Mouse (Mus musculus) liver, postnatal 0 days (tissue): ENCODE results near the gene Vgf. TPM values are rescaled to one million over a fixed set of nuclear protein-coding genes. Genes with fewer than 3 reads are reported as not detected.

Experiments used
- ATAC-seq: fragments of 200-750 bp; cut with Nextera tagmentation; 2 replicates; pipeline ENCODE4 v1.8.0; 2017; ENCODE audit warnings: mild to moderate bottlenecking, moderate library complexity
- DNase-seq: peaks from one replicate; pipeline ENCODE4 v3.0.0-alpha.2; 2016
- H3K27ac ChIP-seq: fragments of 300-500 bp; sonication (generic); 2 replicates; pipeline ENCODE4 v1.5.1; 2014; ENCODE audit warnings: antibody characterized with exemption, moderate library complexity, mild to moderate bottlenecking, low read depth
- H3K27me3 ChIP-seq: fragments of 300-500 bp; sonication (generic); 2 replicates; pipeline ENCODE4 v1.6.1; 2014; ENCODE audit warnings: low read length, control low read depth, mixed read lengths; ENCODE audit not compliant: insufficient read depth
- H3K36me3 ChIP-seq: fragments of 300-500 bp; sonication (generic); replicated peaks from 2 replicates; pipeline ENCODE4 v1.6.1; 2014; ENCODE audit warnings: mild to moderate bottlenecking, control low read depth, low read length, moderate library complexity, mixed read lengths; ENCODE audit not compliant: insufficient read depth
- H3K4me1 ChIP-seq: fragments of 300-500 bp; sonication (generic); 2 replicates; pipeline ENCODE4 v1.6.1; 2014; ENCODE audit warnings: antibody characterized with exemption, mild to moderate bottlenecking, control low read depth; ENCODE audit not compliant: insufficient read depth
- H3K4me2 ChIP-seq: fragments of 300-500 bp; sonication (generic); 2 replicates; pipeline ENCODE4 v1.6.1; 2014; ENCODE audit warnings: low read depth, mild to moderate bottlenecking, low read length, moderate library complexity, mixed read lengths
- H3K4me3 ChIP-seq: fragments of 300-500 bp; sonication (generic); 2 replicates; pipeline ENCODE4 v1.5.1; 2014; ENCODE audit warnings: low read depth, low read length
- H3K9ac ChIP-seq: fragments of 300-500 bp; sonication (generic); replicated peaks from 2 replicates; pipeline ENCODE4 v1.6.1; 2014; ENCODE audit warnings: mild to moderate bottlenecking, moderate library complexity
- H3K9me3 ChIP-seq: fragments of 300-500 bp; sonication (generic); 2 replicates; pipeline ENCODE4 v1.6.1; 2016; ENCODE audit warnings: mild to moderate bottlenecking, control low read depth, low read length, mixed read lengths
- CTCF ChIP-seq: sonication (generic); IDR thresholded peaks from 2 replicates; pipeline ENCODE4 v1.5.1; 2016; ENCODE audit warnings: antibody characterized with exemption, low read depth
- EP300 ChIP-seq: IDR thresholded peaks from 2 replicates; pipeline ENCODE4 v1.6.1; 2016; ENCODE audit warnings: antibody characterized with exemption, low read depth, mild to moderate bottlenecking
- WGBS: fragments of 180-500 bp; shearing (Covaris S2); extraction: QIAGEN DNeasy Blood & Tissue Kit; methylation state at CpG from one replicate; pipeline ENCODE4 v1.1.7; 2014; ENCODE audit not compliant: insufficient replicate concordance; 5-methylcytosine and 5-hydroxymethylcytosine counted together
- polyA plus RNA-seq: library from polyadenylated mRNA; unstranded; fragments of >200 nt; fragmentation: Nextera tagmentation; extraction: Ambion mirVana; gene quantifications from 2 replicates; pipeline ENCODE4 v1.2.1, GENCODE M21; 2015

The Vgf gene
- polyA plus RNA-seq, 1 experiment from 2014 or later: not detected

- no peak for ATAC-seq
- DNase-seq: no peak
These were observed 25.6 kb upstream of the Vgf start for GRCm38 (mm10) chr5:137000612-137001011.

GRCm38 (mm10) chr5:137007276-137007675 lies 18.9 kb upstream of the Vgf start:
- no peaks in the 10 kb centered on the region for H3K4me1 ChIP-seq
- no peaks in the 10 kb centered on the region for H3K36me3 ChIP-seq
- no peak overlapping the region for H3K4me3 ChIP-seq
- ATAC-seq (no peak), DNase-seq (no peak)
- WGBS: 41% methylated on average over 8 of the region's 8 CpGs
- no peak overlapping the region for H3K9ac ChIP-seq
- 0 out of 2 replicates have a peak, but pooled peaks cover 3% of the 10 kb centered on the region for H3K27me3 ChIP-seq
- no peak overlapping the region for H3K27ac ChIP-seq
- TF ChIP-seq EP300: no peak
- TF ChIP-seq CTCF: no peak
- no peaks in the 10 kb centered on the region for H3K9me3 ChIP-seq
- H3K4me2 ChIP-seq: no peak overlapping the region

More at GRCm38 (mm10) chr5:137000612-137001011, 25.6 kb upstream of the Vgf start:
- no peaks in the 10 kb centered on the region for H3K9me3 ChIP-seq
- H3K9ac ChIP-seq: no peak overlapping the region
- TF ChIP-seq CTCF (no peak), EP300 (no peak)
- no peaks in the 10 kb centered on the region for H3K27me3 ChIP-seq
- no peak overlapping the region for H3K4me3 ChIP-seq
- no peaks in the 10 kb centered on the region for H3K4me1 ChIP-seq
- no peaks in the 10 kb centered on the region for H3K36me3 ChIP-seq
- H3K27ac ChIP-seq: no peak overlapping the region
- H3K4me2 ChIP-seq: no peak overlapping the region
- WGBS: 82% methylated on average over 2 of the region's 2 CpGs

- 30% methylated on average over 3 of the region's 3 CpGs for WGBS
- DNase-seq (peak; percentile 52), ATAC-seq (no peak)
- Histone ChIP-seq H3K27ac (no peak overlapping the region), H3K9me3 (no peaks in the 10 kb centered on the region), H3K27me3 (0 out of 2 replicates have a peak, but pooled peaks cover 3% of the 10 kb centered on the region), H3K4me2 (no peak overlapping the region), H3K4me1 (no peaks in the 10 kb centered on the region), H3K36me3 (no peaks in the 10 kb centered on the region), H3K4me3 (no peak overlapping the region), H3K9ac (no peak overlapping the region)
- TF ChIP-seq CTCF: peak; percentile 65
- TF ChIP-seq EP300: no peak
These were observed 16.2 kb upstream of the Vgf start for GRCm38 (mm10) chr5:137009988-137010387.

- Histone ChIP-seq H3K9me3 (no peaks in the 10 kb centered on the region), H3K9ac (no peak overlapping the region), H3K4me2 (no peak overlapping the region), H3K4me1 (no peaks in the 10 kb centered on the region), H3K36me3 (no peaks in the 10 kb centered on the region), H3K27me3 (no peaks in the 10 kb centered on the region), H3K27ac (no peak overlapping the region), H3K4me3 (no peak overlapping the region)
- ATAC-seq: no peak
- DNase-seq: no peak
- TF ChIP-seq CTCF (no peak), EP300 (no peak)
- WGBS: 74% methylated on average over 15 of the region's 15 CpGs
These were observed 13.7 kb upstream of the Vgf start for GRCm38 (mm10) chr5:137012401-137012950.

- 90% methylated on average over 3 of the region's 3 CpGs for WGBS
- Histone ChIP-seq H3K27ac (no peak overlapping the region), H3K4me1 (no peaks in the 10 kb centered on the region), H3K27me3 (no peaks in the 10 kb centered on the region), H3K9ac (no peak overlapping the region), H3K36me3 (no peaks in the 10 kb centered on the region), H3K4me3 (no peak overlapping the region), H3K4me2 (no peak overlapping the region), H3K9me3 (no peaks in the 10 kb centered on the region)
- TF ChIP-seq EP300: no peak
- TF ChIP-seq CTCF: no peak
- no peak for DNase-seq
- no peak for ATAC-seq
These were observed 10.3 kb upstream of the Vgf start for GRCm38 (mm10) chr5:137015913-137016312.

- Histone ChIP-seq H3K4me3 (no peak overlapping the region), H3K9ac (no peak overlapping the region), H3K36me3 (no peaks in the 10 kb centered on the region), H3K4me1 (no peaks in the 10 kb centered on the region), H3K27ac (no peak overlapping the region), H3K27me3 (peaks cover 52% of the 10 kb centered on the region), H3K9me3 (no peaks in the 10 kb centered on the region), H3K4me2 (no peak overlapping the region)
- 45% methylated on average over 3 of the region's 3 CpGs for WGBS
- ATAC-seq (no peak), DNase-seq (no peak)
- no peak for TF ChIP-seq EP300
- no peak for TF ChIP-seq CTCF
These were observed 1.9 kb upstream of the Vgf start for GRCm38 (mm10) chr5:137024318-137024717.

- under 1% methylated on average over 23 of the region's 23 CpGs for WGBS
- Histone ChIP-seq H3K4me2 (no peak overlapping the region), H3K36me3 (no peaks in the 10 kb centered on the region), H3K9ac (no peak overlapping the region), H3K4me3 (no peak overlapping the region), H3K27ac (no peak overlapping the region), H3K4me1 (peaks cover 7% of the 10 kb centered on the region), H3K27me3 (peaks cover 60% of the 10 kb centered on the region), H3K9me3 (no peaks in the 10 kb centered on the region)
- ATAC-seq (0 out of 2 replicates have a peak, but pooled peaks have one; percentile 16), DNase-seq (peak; percentile 86)
- TF ChIP-seq CTCF (peak; percentile 99), EP300 (no peak)
These were observed 1.1 kb upstream of the Vgf start for GRCm38 (mm10) chr5:137025132-137025531.
